Mouse (Mus musculus): ENCODE measurements at regions not wholly inside any gene's neighbourhood (a gene's known extent, or its start where the extent isn't known, plus 50 kb on each side); places are given as distances from the start of the nearest gene placed in this dataset.

DNA sequence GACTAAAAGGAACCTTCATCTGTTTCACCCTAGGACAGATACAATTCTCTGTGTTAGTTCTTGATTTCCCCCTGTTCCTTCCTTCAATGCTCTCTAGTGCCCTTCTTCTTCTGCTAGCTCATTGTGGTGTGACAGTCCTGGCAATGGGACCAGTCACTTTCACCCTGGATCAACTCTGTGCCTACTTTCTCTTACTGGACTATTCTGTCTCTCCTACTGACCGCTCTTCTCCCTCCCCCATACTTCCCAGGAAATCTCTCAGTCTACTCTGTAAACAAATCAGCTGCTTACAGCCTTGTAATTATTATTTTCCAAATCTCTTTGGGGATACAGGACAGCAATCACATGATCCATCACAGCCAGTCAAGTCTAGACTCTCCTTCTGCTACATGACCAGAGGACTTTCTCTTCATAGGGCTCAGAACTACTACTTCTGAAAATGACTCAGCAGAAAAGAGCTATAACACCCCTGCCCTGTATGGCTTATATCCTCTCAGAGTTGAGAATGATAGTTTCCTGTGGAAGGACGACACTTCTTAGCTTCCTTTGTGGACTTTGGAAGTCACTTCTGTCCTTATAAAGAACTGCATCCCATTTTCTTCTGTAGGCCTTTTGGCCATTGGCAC lies 86.8 kb upstream of the Adgra3 start:
- Histone ChIP-seq H3K9ac (ENCODE audit: low read depth, low read length) (no peak overlapping the region), H3K36me3 (ENCODE audit: control insufficient read depth, insufficient read depth, low read length) (no peaks in the 10 kb centered on the region), H3K4me3 (ENCODE audit: low read depth, low read length) (no peak overlapping the region), H3K4me2 (no peak overlapping the region), H3K27me3 (ENCODE audit: control insufficient read depth, insufficient read depth, low read length) (no peaks in the 10 kb centered on the region), H3K4me1 (ENCODE audit: control insufficient read depth, insufficient read depth, low read length) (no peaks in the 10 kb centered on the region), H3K27ac (ENCODE audit: low read depth, low read length) (no peak overlapping the region), H3K9me3 (replicated peaks; ENCODE audit: control insufficient read depth, low read length) (no peaks in the 10 kb centered on the region)
- WGBS (ENCODE audit: insufficient replicate concordance) = 80% methylated on average over 2 of the region's 2 CpGs
- no peak for ATAC-seq (replicated peaks; ENCODE audit: insufficient number of reproducible peaks, low FRiP score, low TSS enrichment)

DNA sequence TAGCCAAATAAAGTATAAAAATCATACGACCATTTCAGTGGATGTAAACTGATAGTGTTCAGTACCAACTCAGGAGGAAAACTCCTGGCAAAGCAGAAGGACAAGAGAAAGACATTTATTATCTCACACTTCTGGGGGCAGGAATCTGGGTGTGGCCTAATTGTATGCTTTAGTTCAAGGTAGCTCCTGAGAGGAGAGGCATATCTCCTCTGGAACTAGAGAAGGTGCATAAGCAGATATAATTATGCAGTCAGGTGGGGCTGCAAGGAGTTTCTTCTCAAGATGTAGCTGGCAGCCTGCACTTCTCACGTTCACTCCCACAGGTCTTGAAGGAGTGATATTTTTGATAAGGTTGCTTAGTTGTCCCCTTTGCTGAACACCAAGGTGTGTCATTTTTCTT lies 71.4 kb upstream of the Adgra3 start:
- H3K9me3 ChIP-seq (replicated peaks; ENCODE audit: control insufficient read depth, low read length) = no peaks in the 10 kb centered on the region
- H3K4me1 ChIP-seq (ENCODE audit: control insufficient read depth, insufficient read depth, low read length) = no peaks in the 10 kb centered on the region
- no peak overlapping the region for H3K4me3 ChIP-seq (ENCODE audit: low read depth, low read length)
- no peak overlapping the region for H3K9ac ChIP-seq (ENCODE audit: low read depth, low read length)
- no peaks in the 10 kb centered on the region for H3K36me3 ChIP-seq (ENCODE audit: control insufficient read depth, insufficient read depth, low read length)
- 53% methylated on average over 2 of the region's 2 CpGs for WGBS (ENCODE audit: insufficient replicate concordance)
- H3K27me3 ChIP-seq (ENCODE audit: control insufficient read depth, insufficient read depth, low read length) = no peaks in the 10 kb centered on the region
- H3K4me2 ChIP-seq = no peak overlapping the region
- no peak for ATAC-seq (replicated peaks; ENCODE audit: insufficient number of reproducible peaks, low FRiP score, low TSS enrichment)
- no peak overlapping the region for H3K27ac ChIP-seq (ENCODE audit: low read depth, low read length)

DNA sequence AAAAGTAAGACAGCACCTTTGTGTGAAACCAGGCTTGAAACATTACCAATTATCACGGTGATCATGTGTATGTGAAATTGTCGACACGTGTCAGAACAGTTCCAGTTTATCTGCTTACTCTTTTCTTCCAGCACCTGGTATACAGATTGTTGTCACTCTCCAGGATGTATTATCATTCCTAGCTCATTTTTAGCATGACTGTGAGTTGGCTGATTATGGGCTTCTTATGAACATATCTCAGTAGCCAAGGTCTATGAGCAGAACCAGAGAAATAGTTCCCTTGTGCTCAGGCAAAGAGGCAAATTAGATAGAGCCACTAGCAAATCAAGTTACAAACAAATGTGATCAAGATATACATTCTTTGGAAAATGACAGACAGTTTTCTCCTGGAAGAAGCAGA lies 70.2 kb upstream of the Adgra3 start:
- no peak for ATAC-seq (replicated peaks; ENCODE audit: insufficient number of reproducible peaks, low FRiP score, low TSS enrichment)
- 81% methylated on average over 3 of the region's 3 CpGs for WGBS (ENCODE audit: insufficient replicate concordance)
- Histone ChIP-seq H3K27ac (ENCODE audit: low read depth, low read length) (no peak overlapping the region), H3K4me3 (ENCODE audit: low read depth, low read length) (no peak overlapping the region), H3K4me2 (no peak overlapping the region), H3K9me3 (replicated peaks; ENCODE audit: control insufficient read depth, low read length) (no peaks in the 10 kb centered on the region), H3K9ac (ENCODE audit: low read depth, low read length) (no peak overlapping the region), H3K36me3 (ENCODE audit: control insufficient read depth, insufficient read depth, low read length) (no peaks in the 10 kb centered on the region), H3K27me3 (ENCODE audit: control insufficient read depth, insufficient read depth, low read length) (no peaks in the 10 kb centered on the region), H3K4me1 (ENCODE audit: control insufficient read depth, insufficient read depth, low read length) (no peaks in the 10 kb centered on the region)

DNA sequence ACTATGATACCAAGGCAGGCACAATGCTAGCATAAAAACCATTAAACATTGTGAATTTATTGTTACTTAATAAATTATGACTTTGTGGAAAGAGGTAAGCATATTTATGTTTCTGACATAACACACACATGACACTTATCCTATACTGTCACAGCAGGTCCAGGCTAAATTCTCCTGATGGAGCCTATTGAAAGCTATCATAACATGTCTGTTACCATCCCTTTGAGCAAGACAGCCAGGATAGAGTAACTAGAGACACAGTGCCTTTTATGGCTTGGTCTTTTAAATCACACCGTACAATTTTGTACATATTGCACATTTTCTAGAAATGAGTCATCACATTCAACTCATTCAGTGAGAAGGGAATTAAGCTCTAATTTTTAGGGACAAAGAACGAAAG lies 67.8 kb upstream of the Adgra3 start:
- 73% methylated on average over 2 of the region's 2 CpGs for WGBS (ENCODE audit: insufficient replicate concordance)
- H3K9ac ChIP-seq (ENCODE audit: low read depth, low read length) = no peak overlapping the region
- no peak for ATAC-seq (replicated peaks; ENCODE audit: insufficient number of reproducible peaks, low FRiP score, low TSS enrichment)

GRCm38 (mm10) chr5:50126177-50126576 lies 67.4 kb upstream of the Adgra3 start:
- Histone ChIP-seq H3K27ac (ENCODE audit: low read depth, low read length) (no peak overlapping the region), H3K36me3 (ENCODE audit: control insufficient read depth, insufficient read depth, low read length) (no peaks in the 10 kb centered on the region), H3K9ac (ENCODE audit: low read depth, low read length) (no peak overlapping the region), H3K27me3 (ENCODE audit: control insufficient read depth, insufficient read depth, low read length) (no peaks in the 10 kb centered on the region), H3K4me2 (no peak overlapping the region), H3K4me3 (ENCODE audit: low read depth, low read length) (no peak overlapping the region), H3K9me3 (replicated peaks; ENCODE audit: control insufficient read depth, low read length) (no peaks in the 10 kb centered on the region), H3K4me1 (ENCODE audit: control insufficient read depth, insufficient read depth, low read length) (no peaks in the 10 kb centered on the region)
- ATAC-seq (replicated peaks; ENCODE audit: insufficient number of reproducible peaks, low FRiP score, low TSS enrichment) = peak; percentile 90

More for the DNA sequence above, 67.8 kb upstream of the Adgra3 start:
- Histone ChIP-seq H3K4me3 (ENCODE audit: low read depth, low read length) (no peak overlapping the region), H3K9me3 (replicated peaks; ENCODE audit: control insufficient read depth, low read length) (no peaks in the 10 kb centered on the region), H3K36me3 (ENCODE audit: control insufficient read depth, insufficient read depth, low read length) (no peaks in the 10 kb centered on the region), H3K4me2 (no peak overlapping the region), H3K27me3 (ENCODE audit: control insufficient read depth, insufficient read depth, low read length) (no peaks in the 10 kb centered on the region), H3K4me1 (ENCODE audit: control insufficient read depth, insufficient read depth, low read length) (no peaks in the 10 kb centered on the region), H3K27ac (ENCODE audit: low read depth, low read length) (no peak overlapping the region)

DNA sequence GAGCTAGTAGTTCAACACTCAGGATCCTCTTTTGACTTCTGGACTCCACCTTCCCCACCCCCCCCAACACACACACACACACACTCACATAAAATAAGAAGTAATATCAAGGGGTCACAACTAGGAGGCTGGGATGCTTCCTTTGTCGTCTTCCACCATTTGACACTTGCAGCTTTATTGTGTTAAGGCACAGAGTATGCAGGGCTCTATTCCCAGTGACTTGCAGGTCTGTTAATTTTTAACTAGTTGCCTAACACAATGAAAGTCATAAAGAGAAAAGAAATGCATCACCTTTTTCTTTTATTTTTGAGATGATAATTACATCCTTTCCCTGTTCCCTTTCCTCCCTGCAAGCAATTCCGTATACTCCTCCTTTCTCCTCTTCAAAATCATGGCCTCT lies 66.9 kb upstream of the Adgra3 start:
- 77% methylated on average over 2 of the region's 2 CpGs for WGBS (ENCODE audit: insufficient replicate concordance)
- no peaks in the 10 kb centered on the region for H3K36me3 ChIP-seq (ENCODE audit: control insufficient read depth, insufficient read depth, low read length)
- no peak for ATAC-seq (replicated peaks; ENCODE audit: insufficient number of reproducible peaks, low FRiP score, low TSS enrichment)
- H3K9me3 ChIP-seq (replicated peaks; ENCODE audit: control insufficient read depth, low read length) = no peaks in the 10 kb centered on the region
- H3K27ac ChIP-seq (ENCODE audit: low read depth, low read length) = no peak overlapping the region
- no peak overlapping the region for H3K4me2 ChIP-seq
- no peak overlapping the region for H3K4me3 ChIP-seq (ENCODE audit: low read depth, low read length)
- H3K9ac ChIP-seq (ENCODE audit: low read depth, low read length) = no peak overlapping the region
- no peaks in the 10 kb centered on the region for H3K27me3 ChIP-seq (ENCODE audit: control insufficient read depth, insufficient read depth, low read length)
- H3K4me1 ChIP-seq (ENCODE audit: control insufficient read depth, insufficient read depth, low read length) = no peaks in the 10 kb centered on the region

- ATAC-seq (replicated peaks; ENCODE audit: insufficient number of reproducible peaks, low FRiP score, low TSS enrichment) = no peak
These were observed 64.0 kb upstream of the Adgra3 start for GRCm38 (mm10) chr5:50122829-50123241.

GRCm38 (mm10) chr5:50119860-50120259 lies 61.1 kb upstream of the Adgra3 start:
- H3K4me3 ChIP-seq (ENCODE audit: low read depth, low read length) = no peak overlapping the region

More at GRCm38 (mm10) chr5:50122829-50123241, 64.0 kb upstream of the Adgra3 start:
- Histone ChIP-seq H3K9ac (ENCODE audit: low read depth, low read length) (no peak overlapping the region), H3K4me3 (ENCODE audit: low read depth, low read length) (no peak overlapping the region), H3K36me3 (ENCODE audit: control insufficient read depth, insufficient read depth, low read length) (no peaks in the 10 kb centered on the region), H3K9me3 (replicated peaks; ENCODE audit: control insufficient read depth, low read length) (no peaks in the 10 kb centered on the region), H3K27ac (ENCODE audit: low read depth, low read length) (no peak overlapping the region), H3K27me3 (ENCODE audit: control insufficient read depth, insufficient read depth, low read length) (no peaks in the 10 kb centered on the region), H3K4me2 (no peak overlapping the region), H3K4me1 (ENCODE audit: control insufficient read depth, insufficient read depth, low read length) (no peaks in the 10 kb centered on the region)
- 16% methylated on average over 1 of the region's 1 CpGs for WGBS (ENCODE audit: insufficient replicate concordance)

More at GRCm38 (mm10) chr5:50119860-50120259, 61.1 kb upstream of the Adgra3 start:
- Histone ChIP-seq H3K27me3 (ENCODE audit: control insufficient read depth, insufficient read depth, low read length) (no peaks in the 10 kb centered on the region), H3K4me2 (no peak overlapping the region), H3K9ac (ENCODE audit: low read depth, low read length) (no peak overlapping the region), H3K36me3 (ENCODE audit: control insufficient read depth, insufficient read depth, low read length) (no peaks in the 10 kb centered on the region), H3K9me3 (replicated peaks; ENCODE audit: control insufficient read depth, low read length) (no peaks in the 10 kb centered on the region), H3K4me1 (ENCODE audit: control insufficient read depth, insufficient read depth, low read length) (no peaks in the 10 kb centered on the region), H3K27ac (ENCODE audit: low read depth, low read length) (no peak overlapping the region)
- ATAC-seq (replicated peaks; ENCODE audit: insufficient number of reproducible peaks, low FRiP score, low TSS enrichment) = no peak
- WGBS (ENCODE audit: insufficient replicate concordance) = 42% methylated on average over 1 of the region's 1 CpGs
